Mouse (Mus musculus): ENCODE measurements at regions not wholly inside any gene's neighbourhood (a gene's known extent, or its start where the extent isn't known, plus 50 kb on each side); places are given as distances from the start of the nearest gene placed in this dataset.

- intact Hi-C loops (cut with DNase I) = no loop called here
- DNase-seq (ENCODE audit: low spot score in 2 of 2) = no peak
Observed at GRCm38 (mm10) chr6:14431751-14432150, 323.3 kb downstream of the Ppp1r3a start.

- intact Hi-C loops (cut with DNase I) = no loop called here
Observed at GRCm38 (mm10) chr6:14409772-14410171, 345.3 kb downstream of the Ppp1r3a start.

GRCm38 (mm10) chr6:14407754-14408153 lies 347.3 kb downstream of the Ppp1r3a start:
- intact Hi-C loops (cut with DNase I) = no loop called here
- no peak for DNase-seq (ENCODE audit: low spot score in 2 of 2)

More at GRCm38 (mm10) chr6:14409772-14410171, 345.3 kb downstream of the Ppp1r3a start:
- DNase-seq (ENCODE audit: low spot score in 2 of 2) = peak; percentile 28 to 40

- peak in 1 of 2 experiments; percentile 5 for DNase-seq (ENCODE audit: low spot score in 2 of 2)
- intact Hi-C loops (cut with DNase I) = no loop called here
Observed at GRCm38 (mm10) chr6:14358280-14358679, 396.8 kb downstream of the Ppp1r3a start.

All from left cerebral cortex, postnatal 36 days (tissue).